36 mouse cellular contexts compared by ENCODE assay signal in the genomic region with DNA sequence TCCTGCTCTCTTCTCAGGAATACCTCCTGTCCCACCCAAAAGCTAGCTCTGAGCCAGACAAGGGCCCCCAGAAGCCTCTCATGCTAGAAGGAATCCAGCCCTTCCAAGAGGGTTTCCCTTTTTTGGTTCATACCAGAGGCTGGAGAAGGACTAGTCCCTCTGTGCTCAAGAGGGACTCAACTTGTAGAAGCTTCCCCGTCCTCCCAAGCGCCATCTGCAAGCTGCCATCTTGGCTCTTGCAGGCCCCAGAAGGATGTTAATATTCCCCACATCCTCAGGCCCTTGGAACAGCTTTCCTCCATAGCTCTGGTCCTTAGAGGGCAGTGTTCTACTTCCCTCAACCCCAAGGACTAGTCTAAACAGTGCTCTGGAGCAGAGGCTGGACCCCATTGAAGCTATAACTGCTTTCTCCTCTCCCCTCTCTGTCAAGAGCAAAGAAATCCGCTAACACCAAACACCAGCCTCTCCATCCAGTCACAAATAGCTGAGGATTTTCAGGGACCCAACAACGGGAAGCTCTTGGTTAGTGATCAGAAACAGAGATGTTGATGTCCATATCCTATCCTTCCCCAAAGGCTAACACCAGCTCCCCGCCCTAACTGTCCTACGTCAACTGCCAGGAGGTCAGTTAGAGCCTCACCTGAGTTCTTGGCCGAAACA. TPM values are rescaled to one million over a fixed set of nuclear protein-coding genes. Genes with fewer than 3 reads are reported as not detected.
"Had no signal": no experiment of that assay in that cellular context is flagged by ENCODE, and none has a peak within 500 bp of the region (broad histone marks: within the 10 kb centered on the region; RNA-seq: fewer than 3 reads in every experiment).

No protein-coding gene starts in this region.

- ATAC-seq: hindbrain, embryonic 16.5 days; hindbrain, postnatal 0 days; inflammation-experienced regulatory T-cells, adult 6 months; intestine, embryonic 15.5 days; intestine, embryonic 16.5 days; intestine, postnatal 0 days had no signal

- H3K9me3 ChIP-seq: heart, embryonic 10.5 days; heart, embryonic 12.5 days; heart, embryonic 13.5 days; heart, embryonic 15.5 days; hindbrain, embryonic 10.5 days; hindbrain, embryonic 12.5 days; hindbrain, embryonic 13.5 days; hindbrain, embryonic 15.5 days; intestine, embryonic 15.5 days; kidney, embryonic 15.5 days had no signal

- DNase-seq: heart, postnatal 10 days; heart, postnatal 14 days; heart, postnatal 36 days; heart, postnatal 4 days; kidney, adult 11 months; kidney, adult 18-20 months; kidney, adult 2 months; kidney, adult 8-10 months; kidney, adult 9 months; kidney, postnatal 10 days; kidney, postnatal 14 days; kidney, postnatal 25 days; kidney, postnatal 36 days; kidney, postnatal 4 days; layer of hippocampus, adult 9-11 months; layer of hippocampus, postnatal 36 days had no signal

- H3K4me2 ChIP-seq: heart, embryonic 11.5 days; heart, embryonic 12.5 days; heart, embryonic 13.5 days; heart, embryonic 15.5 days; hindbrain, embryonic 12.5 days; hindbrain, embryonic 13.5 days; hindbrain, embryonic 14.5 days; hindbrain, embryonic 15.5 days; intestine, embryonic 15.5 days; kidney, embryonic 15.5 days had no signal

- H3K27me3 ChIP-seq: heart, embryonic 15.5 days; hindbrain, embryonic 12.5 days; hindbrain, embryonic 13.5 days; hindbrain, embryonic 15.5 days; intestine, embryonic 15.5 days; kidney, embryonic 15.5 days had no signal

- H3K4me1 ChIP-seq: hindbrain, embryonic 15.5 days had no signal

- H3K4me3 ChIP-seq: heart, embryonic 10.5 days; heart, embryonic 12.5 days; heart, embryonic 13.5 days; heart, embryonic 15.5 days; hindbrain, embryonic 10.5 days; hindbrain, embryonic 12.5 days; hindbrain, embryonic 13.5 days; hindbrain, embryonic 15.5 days; intestine, embryonic 15.5 days; kidney, embryonic 15.5 days; layer of hippocampus, adult 2 months had no signal

- H3K9ac ChIP-seq: heart, embryonic 12.5 days; heart, embryonic 13.5 days; heart, embryonic 15.5 days; hindbrain, embryonic 12.5 days; hindbrain, embryonic 13.5 days; hindbrain, embryonic 14.5 days; hindbrain, embryonic 15.5 days; intestine, embryonic 15.5 days; kidney, embryonic 15.5 days had no signal

- H3K36me3 ChIP-seq: heart, embryonic 10.5 days; heart, embryonic 12.5 days; heart, embryonic 13.5 days; heart, embryonic 15.5 days; hindbrain, embryonic 12.5 days; intestine, embryonic 15.5 days; kidney, embryonic 15.5 days had no signal

- H3K27ac ChIP-seq: heart, embryonic 10.5 days; heart, embryonic 15.5 days; hindbrain, embryonic 10.5 days; hindbrain, embryonic 12.5 days; hindbrain, embryonic 13.5 days; hindbrain, embryonic 14.5 days; hindbrain, embryonic 15.5 days; hindbrain, postnatal 0 days; intestine, embryonic 15.5 days; kidney, embryonic 15.5 days; kidney, postnatal 0 days had no signal

RNA-seq across cellular contexts. Expression of gene Lhfpl4, which starts 26.7 kb away (rescaled TPM):
- total RNA-seq: hematopoietic stem cell, adult 5-6 weeks had no signal
